Mouse (Mus musculus) spleen, postnatal 4 days (tissue): ENCODE measurements around the gene Grm3.

Experiments used
- DNase-seq, 2 experiments: peaks; one replicate each; pipeline ENCODE4 v3.0.0; 2022; ENCODE audit warnings: low spot score in 2 of 2

Grm3 gene

DNA sequence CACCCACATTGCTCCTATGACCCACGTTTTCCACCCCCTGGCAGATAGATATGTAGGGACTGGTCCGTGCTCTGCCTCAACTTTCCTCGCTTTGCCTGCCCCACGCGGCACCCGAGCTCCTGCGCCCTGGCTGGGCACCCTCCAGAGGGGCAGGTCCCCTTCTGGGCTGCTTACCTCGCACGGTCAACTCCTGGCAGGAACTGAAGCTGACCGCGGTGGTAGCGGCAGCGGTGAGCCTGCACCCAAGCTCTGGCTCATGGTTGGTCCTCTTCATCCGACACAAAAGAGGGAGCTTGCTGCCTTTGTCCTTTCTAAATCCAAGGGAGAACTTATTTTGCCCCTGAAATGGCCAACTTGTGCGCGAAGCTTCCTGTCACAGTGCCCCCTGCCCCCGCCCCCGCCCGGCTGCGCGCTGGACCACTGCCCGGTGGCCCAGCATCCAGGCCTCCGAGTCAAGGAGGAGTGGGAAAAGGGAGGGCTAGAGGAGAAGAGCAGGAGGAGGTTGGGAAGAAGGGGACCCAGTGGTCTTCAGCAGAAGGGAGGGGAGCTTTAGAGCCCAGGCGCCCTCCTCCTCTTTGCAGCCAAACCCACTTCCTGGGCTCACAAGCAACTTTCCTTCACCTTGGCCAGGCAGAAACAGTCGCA lies at the start of gene Grm3:
Grm3 (minus strand) TSS at position 215 of the 645 bp plus-strand sequence.
- no peak for DNase-seq

DNA sequence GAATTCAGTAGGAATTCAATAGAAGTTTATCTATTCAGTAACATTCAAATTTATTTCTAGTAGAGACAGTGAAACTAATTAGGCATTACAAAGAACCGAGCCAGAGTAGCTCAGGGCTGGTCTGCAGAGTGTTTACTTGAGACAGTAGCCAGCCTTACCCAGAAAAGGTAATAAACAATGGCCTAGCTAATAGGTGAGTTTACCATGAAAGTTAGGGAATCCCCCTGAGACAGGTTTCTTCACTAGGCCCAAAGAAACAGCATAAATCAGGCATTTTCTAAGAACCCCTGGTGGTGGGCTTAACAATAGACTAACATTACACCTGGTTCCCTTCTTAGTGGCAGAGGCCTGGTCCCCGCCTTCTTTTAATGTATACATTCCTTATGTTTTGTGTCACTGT lies 30.8 kb upstream of the Grm3 start:
- DNase-seq: no peak

DNA sequence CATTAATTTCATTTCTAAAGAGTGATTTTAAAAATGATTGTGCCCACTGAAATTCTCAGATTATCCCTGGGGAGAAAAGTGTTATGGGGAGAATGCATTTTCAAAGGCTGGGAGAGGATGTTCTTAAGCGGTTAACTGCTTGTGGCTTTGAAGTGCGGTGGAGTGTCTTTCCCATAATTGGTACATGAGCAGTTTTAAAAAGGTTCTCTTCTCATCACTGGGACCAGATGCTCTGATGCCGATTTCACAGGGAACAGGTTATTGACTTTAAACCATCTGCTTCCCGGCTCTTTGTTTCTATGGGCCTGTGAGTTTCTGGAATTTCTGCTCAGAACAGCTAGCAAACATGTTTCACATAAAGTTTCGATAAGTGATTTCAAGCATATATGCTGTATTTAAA lies 23.2 kb upstream of the Grm3 start:
- DNase-seq: no peak

DNA sequence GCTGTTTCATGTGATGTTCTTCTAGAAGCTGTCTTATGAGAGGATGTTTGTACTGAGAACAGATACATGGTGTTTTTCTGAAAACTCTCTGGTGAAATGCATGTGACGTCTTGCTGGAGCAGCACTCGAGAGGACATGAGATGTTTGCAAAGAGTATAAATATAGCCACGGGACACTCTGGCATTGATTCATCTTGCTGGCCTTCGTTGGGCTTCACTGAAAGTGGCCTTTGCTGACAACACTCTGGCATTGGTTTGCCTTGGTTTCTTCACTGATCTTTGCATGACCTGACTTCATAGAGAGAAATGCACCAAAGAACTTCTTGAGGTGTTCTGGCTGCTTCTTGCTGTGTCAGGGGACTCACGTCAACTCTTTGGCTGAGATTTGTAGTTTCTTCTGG lies 19.1 kb upstream of the Grm3 start:
- no peak for DNase-seq

DNA sequence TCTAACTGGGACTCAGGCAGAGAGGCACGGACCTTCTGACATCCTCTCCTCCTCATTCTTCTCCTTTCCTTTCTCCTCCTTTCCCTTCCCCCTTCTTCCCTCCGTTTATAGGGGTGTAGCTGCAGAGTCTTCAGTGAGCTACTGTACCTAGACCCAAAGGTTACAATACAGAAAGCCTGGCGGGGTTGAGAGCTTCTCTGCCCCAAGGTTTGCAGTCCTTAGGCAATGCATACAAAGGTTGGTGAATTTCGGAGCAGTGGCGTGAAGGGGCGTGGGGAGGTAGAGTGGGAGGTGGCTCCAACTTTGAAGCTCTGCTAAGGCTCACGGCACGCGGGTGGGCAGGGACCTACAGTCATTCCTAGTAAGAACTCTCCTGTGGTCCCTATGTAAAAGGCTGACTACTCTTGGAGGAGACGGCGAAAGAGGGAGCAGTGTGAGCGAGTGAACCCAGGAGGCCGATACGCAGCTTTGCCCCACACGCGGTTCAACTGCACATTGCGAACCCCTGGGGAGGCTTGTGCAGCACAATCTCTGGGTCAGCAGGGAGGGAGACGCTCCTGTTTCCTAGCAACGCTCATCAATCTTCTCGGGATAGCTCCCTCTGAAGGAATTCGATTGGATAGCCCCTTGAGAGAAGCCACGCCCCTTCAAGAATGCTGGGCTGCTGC lies 765 bp upstream of the Grm3 start:
- no peak for DNase-seq

DNA sequence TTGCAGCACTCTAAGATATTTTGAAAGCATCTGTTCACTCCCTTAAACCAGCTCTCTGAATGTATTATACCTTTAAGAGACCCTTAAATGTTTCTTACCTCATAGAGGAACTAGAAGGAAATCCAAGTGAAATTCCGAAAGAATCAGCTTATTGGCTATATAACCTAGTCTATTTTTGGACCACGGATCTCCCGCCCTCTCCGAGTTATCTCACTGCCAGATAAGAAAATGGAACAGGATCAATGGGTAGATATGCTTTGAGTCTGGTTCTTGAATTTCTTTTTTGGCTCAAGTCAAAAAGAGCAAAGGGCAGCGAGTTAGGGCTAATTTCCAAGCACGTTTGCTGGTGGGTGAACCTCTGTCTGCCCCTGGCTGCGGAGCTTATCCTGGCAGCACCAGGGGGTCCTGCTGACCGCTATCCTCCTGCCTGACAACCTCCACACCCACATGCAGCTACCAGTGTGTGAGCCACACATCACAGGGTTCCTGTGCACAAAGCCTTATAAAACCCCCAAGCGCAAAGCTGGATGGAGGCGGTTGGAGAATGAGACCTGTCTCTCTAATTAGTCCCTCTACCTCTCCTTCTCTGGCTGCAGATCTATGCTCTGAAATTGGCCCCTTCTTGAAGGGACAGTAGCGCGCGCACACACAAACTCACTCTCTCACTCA lies 549 bp downstream of the Grm3 start:
- DNase-seq: no peak

DNA sequence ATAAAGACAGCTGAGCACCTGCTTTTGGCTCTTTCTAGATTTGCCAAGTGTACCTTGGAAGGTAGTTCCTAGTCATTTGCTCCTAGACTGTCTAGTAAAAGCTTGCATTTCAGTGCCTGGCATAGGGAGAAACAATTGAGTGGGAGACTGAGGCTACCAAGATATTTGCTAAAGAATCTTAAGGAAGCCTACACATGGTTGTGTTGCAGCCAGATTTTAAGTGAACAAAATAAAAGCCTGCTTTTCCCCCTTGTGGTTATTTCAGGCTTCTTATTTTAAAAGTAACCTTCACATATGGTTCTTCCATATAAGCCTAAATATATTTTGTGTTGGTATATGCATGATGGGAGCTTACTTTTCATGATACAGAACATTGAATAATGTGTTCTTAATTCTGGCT lies 3.8 kb downstream of the Grm3 start:
- DNase-seq: no peak

DNA sequence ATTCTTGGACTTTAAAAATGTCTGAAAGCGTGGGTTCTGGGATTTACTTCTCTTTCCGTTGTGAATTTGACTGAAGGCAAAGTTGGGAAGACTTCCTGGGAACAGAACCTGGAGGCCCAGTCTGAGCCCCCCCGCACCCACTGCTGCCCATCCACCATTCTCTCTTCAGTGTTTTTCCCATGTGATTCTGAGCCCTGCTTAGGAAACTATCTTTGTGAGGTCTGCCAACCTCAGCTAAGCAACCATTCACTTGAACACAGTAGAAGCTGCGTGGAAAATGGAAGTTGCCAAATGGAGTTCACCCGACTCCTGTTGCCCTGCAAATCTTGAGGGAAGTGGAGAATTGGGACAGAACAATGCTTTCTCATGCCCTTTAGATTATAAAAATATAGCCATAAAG lies 8.7 kb downstream of the Grm3 start:
- DNase-seq: no peak

DNA sequence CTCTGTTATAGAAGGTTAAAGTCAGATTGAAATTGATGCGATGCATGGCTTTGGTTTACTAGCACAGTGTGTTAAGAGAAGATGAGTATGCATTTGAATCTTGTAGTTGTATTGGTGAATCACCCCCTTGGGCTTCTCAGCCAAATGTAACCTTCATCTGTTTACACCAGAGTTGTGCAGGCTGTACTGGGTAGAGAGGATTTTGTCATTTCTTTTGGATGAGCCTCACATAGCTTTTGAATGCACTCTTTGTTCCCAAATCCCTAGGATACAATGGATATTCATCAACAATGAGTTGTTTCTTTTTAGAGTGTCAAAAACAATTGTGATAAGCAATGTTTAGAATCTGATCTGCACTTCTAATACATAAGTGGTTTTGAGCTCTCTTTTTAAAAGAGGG lies 17.9 kb downstream of the Grm3 start:
- no peak for DNase-seq

DNA sequence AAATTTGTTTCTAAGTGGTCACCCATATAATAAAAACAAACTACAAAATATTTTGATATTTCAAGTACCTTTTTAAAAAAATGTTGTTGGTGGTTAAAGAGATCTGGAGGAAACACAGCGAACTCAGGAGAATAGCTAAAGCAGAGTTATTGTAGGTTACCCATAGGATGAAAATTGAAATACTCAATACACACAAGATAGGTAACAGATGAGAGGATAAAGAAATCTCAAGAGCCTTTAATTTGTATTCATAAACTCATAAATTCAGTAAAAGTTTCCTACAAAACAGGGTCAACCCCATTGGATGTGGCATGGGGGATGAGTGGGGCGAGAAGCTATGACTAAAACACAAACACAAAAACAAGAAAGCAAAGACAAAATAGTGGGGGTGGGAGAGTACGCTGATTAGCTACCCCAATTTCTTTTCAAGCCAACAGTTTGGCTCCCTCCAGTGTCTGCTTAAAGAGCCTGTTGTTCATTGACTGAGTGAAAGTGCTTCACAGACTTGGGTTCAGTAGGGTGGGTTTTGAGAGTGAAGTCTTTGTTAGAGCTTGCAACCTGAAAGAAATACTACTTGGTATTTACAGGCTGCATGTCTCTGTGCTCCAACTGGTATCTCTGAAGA lies 21.5 kb downstream of the Grm3 start:
- DNase-seq: no peak

DNA sequence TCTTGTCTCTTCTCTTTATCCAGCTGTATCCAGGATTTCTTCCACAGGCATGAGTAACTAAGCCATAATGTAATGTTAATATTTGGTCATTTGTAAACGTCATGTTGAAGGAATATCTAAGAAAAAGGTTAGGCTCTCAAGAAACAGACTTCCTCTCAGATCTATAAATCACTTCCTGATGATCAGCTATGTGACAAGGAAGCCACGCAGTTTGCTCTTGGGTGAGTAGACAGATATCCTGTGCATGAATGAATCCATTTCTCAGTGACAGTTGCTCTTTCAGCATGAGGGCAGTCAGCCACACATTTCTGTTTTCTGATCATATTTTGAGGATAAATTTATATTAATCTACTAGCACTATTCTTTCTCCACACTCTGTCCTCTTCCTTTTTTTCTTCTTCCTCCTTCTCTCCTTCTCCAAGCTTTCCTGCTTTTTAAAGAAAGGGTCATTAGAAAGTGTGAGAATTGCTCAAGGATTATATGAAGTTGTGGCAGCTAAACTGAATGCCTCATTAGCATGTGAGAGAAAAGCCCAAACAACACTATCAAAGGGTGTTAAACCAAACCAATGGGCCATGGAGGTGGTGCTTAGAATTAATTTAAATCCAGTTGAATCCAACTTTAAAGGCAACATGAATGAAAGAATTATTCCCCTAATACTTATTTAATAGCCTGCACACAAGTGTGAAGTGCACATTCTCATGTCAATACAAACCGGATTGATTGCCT lies 22.1 kb downstream of the Grm3 start:
- DNase-seq: no peak

DNA sequence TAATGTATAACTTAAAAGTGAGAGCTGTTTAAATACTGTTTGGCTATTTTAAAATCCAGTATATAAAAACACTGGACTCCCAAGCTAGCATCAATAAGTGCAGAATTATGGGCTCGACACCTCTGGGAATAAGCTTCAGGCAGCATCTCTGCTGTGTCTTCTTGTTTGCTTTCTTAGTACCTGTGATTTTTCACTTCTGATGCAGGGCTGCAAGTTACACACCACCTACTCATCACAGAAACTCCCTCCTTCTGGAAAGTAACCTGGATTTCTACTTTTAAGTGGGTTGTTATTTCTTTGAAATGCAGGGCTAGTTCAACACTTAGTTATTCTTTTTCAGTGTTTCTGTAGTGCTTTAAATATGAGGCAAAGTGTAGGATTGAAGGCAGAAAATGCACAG lies 32.6 kb downstream of the Grm3 start:
- DNase-seq: no peak

DNA sequence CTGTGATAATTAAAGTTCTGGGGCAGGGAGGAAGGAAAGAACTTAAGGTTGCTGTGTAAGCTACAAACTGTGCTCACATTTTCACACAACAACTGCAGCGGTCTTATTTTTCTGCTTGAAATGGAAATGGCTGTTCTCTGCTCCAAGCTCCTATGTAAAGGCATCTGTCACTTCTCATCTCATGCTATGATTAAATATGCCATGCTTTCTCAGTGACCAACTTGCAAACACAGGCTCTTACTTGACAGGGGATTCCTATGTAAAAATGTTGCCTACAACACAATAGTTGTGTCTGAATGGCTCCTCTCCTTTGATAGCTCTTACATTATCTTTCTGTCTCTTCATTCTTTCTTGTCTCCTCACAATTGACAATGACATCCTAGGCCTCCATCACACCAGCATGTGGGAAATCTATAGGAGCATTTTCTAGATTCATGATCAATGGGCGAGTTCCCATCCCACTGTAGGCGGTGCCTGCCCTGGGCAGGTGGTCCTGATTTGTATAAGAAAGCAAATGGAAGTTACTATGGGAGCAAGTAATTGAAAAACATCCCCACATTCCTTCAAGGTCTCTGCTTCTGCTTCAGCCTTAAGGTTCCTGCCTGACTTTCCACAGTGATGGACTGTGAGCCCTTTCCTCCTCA lies 34.2 kb downstream of the Grm3 start:
- no peak for DNase-seq

DNA sequence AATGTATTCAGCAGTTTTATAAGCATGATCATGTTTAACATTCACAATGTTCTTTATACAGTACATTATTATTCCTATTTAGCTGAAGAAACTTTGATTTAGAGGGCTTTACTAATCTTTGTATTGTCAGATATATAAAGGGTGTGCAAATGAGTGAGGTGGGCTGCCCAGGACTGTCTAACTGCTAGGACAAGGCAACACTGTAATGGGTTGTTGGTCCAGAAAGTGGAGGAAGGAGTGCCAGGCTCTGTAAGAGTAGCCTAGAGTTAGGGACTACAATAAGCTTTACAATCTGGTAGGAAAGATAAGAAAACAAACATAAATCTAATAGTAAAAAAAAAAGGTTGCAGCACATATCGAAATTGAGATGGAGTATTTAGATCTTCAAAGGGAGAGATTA lies 34.8 kb downstream of the Grm3 start:
- DNase-seq: no peak

DNA sequence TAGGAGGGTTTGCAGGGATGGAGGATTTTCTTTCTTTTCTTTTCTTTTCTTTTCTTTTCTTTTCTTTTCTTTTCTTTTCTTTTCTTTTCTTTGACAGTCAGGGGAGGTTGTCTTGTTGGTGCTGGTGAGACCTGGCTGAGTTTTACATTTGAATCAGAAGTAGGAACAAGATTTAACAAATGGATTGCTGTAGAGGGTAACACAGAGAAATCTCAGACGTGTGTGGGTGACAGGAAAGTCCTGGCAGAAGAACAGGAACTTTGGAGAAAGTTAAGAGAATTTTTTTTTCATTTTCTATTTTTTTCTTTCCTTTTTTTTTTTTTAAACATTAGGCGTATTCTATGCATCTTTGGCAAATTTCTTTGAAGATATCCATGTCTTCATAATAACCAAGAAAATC lies 41.8 kb downstream of the Grm3 start:
- DNase-seq: no peak

DNA sequence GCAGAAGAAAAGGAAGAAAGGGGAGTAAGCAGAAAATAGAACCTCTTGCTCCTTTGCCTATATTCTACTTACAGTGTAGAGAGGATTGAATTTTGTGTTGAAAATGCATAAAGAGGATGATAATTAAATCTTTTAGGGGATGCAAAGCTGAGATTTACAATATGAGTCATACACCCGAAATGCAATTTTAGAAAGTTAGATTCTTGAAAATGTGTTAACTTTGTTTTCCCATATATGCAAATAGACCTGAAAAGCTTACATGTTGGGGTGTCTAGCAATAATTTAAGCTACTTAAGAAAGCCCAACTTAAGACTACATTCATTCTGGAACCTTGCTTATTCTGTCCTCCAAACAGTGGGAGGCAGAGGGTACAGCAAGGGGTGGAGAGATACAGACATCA lies 56.0 kb downstream of the Grm3 start:
- no peak for DNase-seq

DNA sequence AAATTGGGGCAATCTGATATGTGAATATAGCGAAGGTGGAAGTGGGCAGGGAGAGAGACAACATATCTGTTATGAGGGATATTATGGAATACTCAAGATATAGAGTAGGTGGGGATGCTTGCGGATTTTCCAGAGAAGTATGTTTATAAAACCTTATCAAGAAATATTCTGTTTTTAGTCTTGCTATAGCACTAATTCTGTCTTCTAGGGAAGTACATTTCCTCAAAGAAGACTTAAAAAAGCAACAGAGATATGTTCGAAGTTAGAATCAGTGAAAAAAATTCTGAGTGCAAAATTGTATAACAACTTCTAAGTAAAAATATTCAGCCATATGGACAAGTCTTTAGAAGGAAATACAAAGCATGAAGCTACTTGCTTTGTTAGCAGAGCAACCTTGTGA lies 61.6 kb downstream of the Grm3 start:
- no peak for DNase-seq

DNA sequence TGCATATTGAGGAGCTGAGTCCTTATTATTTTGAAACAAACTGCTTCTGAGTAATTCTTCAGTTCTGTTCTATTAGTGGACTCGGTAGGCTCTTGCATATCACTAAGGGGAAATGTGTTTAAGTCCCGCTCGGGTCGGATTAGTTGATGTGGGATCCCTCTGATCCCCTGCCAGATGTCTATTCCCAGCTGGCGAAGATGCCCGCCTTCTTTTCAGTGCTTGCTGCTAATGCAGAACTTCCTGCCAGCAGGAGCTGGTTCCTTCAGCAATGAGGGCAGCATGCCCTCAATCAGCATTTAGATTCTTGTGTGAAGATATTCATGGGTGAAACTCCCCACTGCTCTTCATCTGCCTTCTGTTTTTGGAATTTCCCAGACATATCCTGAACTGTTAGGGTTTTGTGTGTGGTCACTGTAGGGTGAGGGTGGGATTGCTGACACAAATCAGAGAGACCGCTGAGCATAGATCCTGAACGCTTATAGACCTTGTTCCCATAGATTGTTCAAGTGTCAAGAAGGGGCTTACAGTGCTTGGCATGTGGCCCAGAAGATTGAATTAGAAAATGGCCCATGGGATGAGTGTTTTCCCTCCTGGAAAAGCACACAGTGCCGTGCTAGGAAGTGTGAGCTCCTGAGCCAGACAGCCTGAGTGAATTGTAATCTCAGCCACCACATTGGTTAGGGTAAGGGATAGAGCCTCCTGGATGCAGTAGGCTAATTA lies 62.9 kb downstream of the Grm3 start:
- DNase-seq: no peak

DNA sequence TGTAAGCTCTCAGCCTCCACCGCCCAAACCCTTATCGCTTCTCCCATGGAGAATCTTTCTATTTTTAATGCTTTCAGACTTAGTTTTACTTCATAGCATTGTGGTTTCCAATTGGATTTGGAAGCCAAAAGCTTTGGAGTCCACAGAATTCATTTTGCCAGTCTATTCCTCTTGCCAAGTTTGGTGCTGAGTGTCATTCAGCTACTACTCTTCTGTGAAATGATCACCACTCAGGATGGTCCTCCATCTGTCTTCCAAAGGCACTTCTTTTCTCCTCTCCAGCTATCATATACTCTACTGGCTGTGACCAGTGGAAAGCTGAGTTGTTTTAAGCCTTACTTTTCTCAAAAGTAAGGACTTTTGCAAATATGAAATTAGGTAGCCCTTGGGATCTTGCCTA lies 86.4 kb downstream of the Grm3 start:
- no peak for DNase-seq

DNA sequence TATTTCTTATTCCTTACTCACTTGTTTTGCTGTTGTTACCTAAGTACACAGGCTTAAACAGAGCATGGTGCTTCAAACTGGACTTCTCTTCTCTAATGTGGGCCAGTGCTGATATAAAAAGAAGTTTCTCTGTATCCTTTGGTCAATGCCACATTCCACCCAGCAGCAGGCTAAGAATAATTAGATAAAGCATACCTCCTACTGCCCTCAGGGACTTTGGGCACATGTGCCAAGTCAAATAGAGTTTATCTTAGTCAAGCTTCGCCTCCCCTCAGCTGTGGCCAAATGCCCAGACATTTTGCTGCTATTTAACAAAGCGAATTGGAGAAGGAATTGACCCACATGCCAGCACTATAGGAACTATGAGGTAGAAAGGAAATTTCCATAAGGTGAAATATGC lies 97.8 kb downstream of the Grm3 start:
- no peak for DNase-seq

DNA sequence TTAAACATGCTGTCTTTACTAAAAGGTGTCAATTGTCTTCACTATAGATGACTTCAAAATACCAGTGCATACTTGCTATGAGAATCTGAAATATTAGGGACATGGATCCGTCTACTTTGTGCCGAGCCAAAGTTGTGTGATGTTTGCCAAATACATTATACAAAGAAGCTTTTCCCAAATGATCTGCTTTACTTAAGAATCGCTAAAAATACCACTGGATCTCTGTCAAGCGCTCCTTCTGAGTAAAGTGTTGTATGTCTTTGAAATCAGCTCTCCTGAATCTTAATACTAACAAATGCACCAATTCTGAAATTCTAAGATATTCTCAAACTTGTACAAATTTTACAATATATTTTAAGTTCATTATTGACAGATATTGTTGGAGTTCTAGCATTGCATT lies 100.6 kb downstream of the Grm3 start:
- no peak for DNase-seq
